Mouse (Mus musculus) ES-Bruce4 (cell line): ENCODE data around the gene Erv3.

ENCODE experiments used
- CTCF ChIP-seq: IDR thresholded peaks from one replicate; pipeline ENCODE4 v1.8.1; 2011; ENCODE audit warnings: low read depth, low read length
- EP300 ChIP-seq: IDR thresholded peaks from 2 replicates; pipeline ENCODE4 v1.6.1; 2011; ENCODE audit warnings: low read depth, low read length; ENCODE audit not compliant: insufficient read depth

DNA sequence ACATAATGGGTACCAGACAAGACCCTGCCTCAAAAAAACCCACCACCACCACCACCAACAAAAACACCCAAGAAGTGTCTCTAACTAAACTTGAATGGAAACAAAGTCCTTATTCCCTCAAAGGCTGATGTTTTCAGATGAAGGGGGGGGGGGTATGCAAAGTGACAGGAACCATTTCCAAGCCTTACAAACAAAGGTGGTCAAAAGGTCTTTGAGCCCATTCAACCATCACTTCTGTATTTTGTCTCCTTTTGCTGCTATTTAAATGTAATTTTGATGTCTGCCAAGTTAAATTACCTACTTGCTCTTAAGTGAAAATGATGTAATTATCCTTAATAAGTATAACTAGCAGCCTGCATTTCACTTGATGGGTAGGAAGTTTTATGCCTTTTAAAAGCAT, 7.1 kb upstream of the Erv3 start:
- no peak for TF ChIP-seq CTCF
- no peak for TF ChIP-seq EP300
